Mouse (Mus musculus) left cerebral cortex, postnatal 10 days (tissue): ENCODE results near the gene Cript. TPM values are rescaled to one million over a fixed set of nuclear protein-coding genes. Genes with fewer than 3 reads are reported as not detected.
"Not testable (repeated sequence)": the region's sequence is repeated elsewhere in the genome, so short reads cannot be mapped to it uniquely, and the experiment has no call there.

Experiments used
- DNase-seq, 2 experiments: peaks; one replicate each; pipeline ENCODE4 v3.0.0; 2021 to 2022; ENCODE audit warnings: low spot score in 2 of 2, mixed read lengths in 1 of 2; ENCODE audit errors: extremely low spot score in 1 of 2
- intact Hi-C: fragments of 180-260 bp; cut with DNase I; formaldehyde crosslinking; loops from one replicate; pipeline ENCODE4 v1.15.1; 2025
- total RNA-seq, 2 experiments: library from RNA; stranded (reverse); gene quantifications; 2 replicates each; pipeline ENCODE4 v1.2.3; 2021

Cript gene
- total RNA-seq, 2 experiments from 2014 or later, result 64.9 to 70.9 TPM

GRCm38 (mm10) chr17:87041739-87042138 is 16.4 kb downstream of the Cript start:
- intact Hi-C loops, result loop anchor here (5.0 kb wide), 2 partner anchors 66 to 129 kb away; partner anchors contain the start of gene Socs5
- DNase-seq, result peak; percentile 36 to 54

GRCm38 (mm10) chr17:87044364-87044763 is 19.0 kb downstream of the Cript start:
- intact Hi-C loops, result loop anchor here (5.0 kb wide), 2 partner anchors 63 to 132 kb away; partner anchors contain the start of gene Socs5
- peak; percentile 89 to 94 for DNase-seq

GRCm38 (mm10) chr17:87044796-87045195 is 19.4 kb downstream of the Cript start:
- intact Hi-C loops, result loop anchor here (5.0 kb wide), 2 partner anchors 63 to 132 kb away; partner anchors contain the start of gene Socs5
- no peak for DNase-seq

- intact Hi-C loops, result no loop called here
- DNase-seq, result no peak
Observed at GRCm38 (mm10) chr17:87049696-87050095, 24.3 kb downstream of the Cript start.

GRCm38 (mm10) chr17:87050469-87051175 is 25.3 kb downstream of the Cript start:
- intact Hi-C loops, result no loop called here
- peak; percentile 62 to 66 for DNase-seq

- DNase-seq, result no peak
- intact Hi-C loops, result no loop called here
Observed at GRCm38 (mm10) chr17:87051652-87052051, 26.3 kb downstream of the Cript start.

GRCm38 (mm10) chr17:87052432-87052831 is 27.1 kb downstream of the Cript start:
- DNase-seq, result no peak
- intact Hi-C loops, result no loop called here

- intact Hi-C loops, result no loop called here
- DNase-seq, result no peak
Observed at GRCm38 (mm10) chr17:87053921-87054320, 28.6 kb downstream of the Cript start.

GRCm38 (mm10) chr17:87055051-87055459 is 29.7 kb downstream of the Cript start:
- intact Hi-C loops, result no loop called here
- DNase-seq, result peak; percentile 56 to 71

GRCm38 (mm10) chr17:87055663-87056062 is 30.3 kb downstream of the Cript start:
- intact Hi-C loops, result no loop called here

GRCm38 (mm10) chr17:87056761-87057160 is 31.4 kb downstream of the Cript start:
- no peak for DNase-seq
- intact Hi-C loops, result no loop called here

More at GRCm38 (mm10) chr17:87055663-87056062, 30.3 kb downstream of the Cript start:
- DNase-seq, result no peak

- intact Hi-C loops, result no loop called here
- no peak for DNase-seq
Observed at GRCm38 (mm10) chr17:87057486-87058266, 32.3 kb downstream of the Cript start.

GRCm38 (mm10) chr17:87062639-87063038 is 37.3 kb downstream of the Cript start:
- no peak for DNase-seq
- intact Hi-C loops, result no loop called here

GRCm38 (mm10) chr17:87063461-87063860 is 38.1 kb downstream of the Cript start:
- no peak for DNase-seq
- intact Hi-C loops, result no loop called here

- no peak for DNase-seq
Observed at GRCm38 (mm10) chr17:87063969-87064368, 38.6 kb downstream of the Cript start.

GRCm38 (mm10) chr17:87068997-87069396 is 43.6 kb downstream of the Cript start:
- intact Hi-C loops, result no loop called here
- no peak for DNase-seq

More at GRCm38 (mm10) chr17:87063969-87064368, 38.6 kb downstream of the Cript start:
- intact Hi-C loops, result no loop called here

GRCm38 (mm10) chr17:87072183-87072582 is 46.8 kb downstream of the Cript start:
- not testable (repeated sequence) for DNase-seq

GRCm38 (mm10) chr17:87072766-87073440 is 47.6 kb downstream of the Cript start:
- intact Hi-C loops, result no loop called here
- no peak for DNase-seq

More at GRCm38 (mm10) chr17:87072183-87072582, 46.8 kb downstream of the Cript start:
- intact Hi-C loops, result not testable (repeated sequence)

GRCm38 (mm10) chr17:87073470-87073869 is 48.1 kb downstream of the Cript start:
- intact Hi-C loops, result no loop called here
- DNase-seq, result no peak
